Mouse (Mus musculus): Measurements from ENCODE around the gene Mgat5. TPM values are rescaled to one million over a fixed set of nuclear protein-coding genes. Genes with fewer than 3 reads are reported as not detected.

Gene Mgat5
- polyA plus RNA-seq, 1 experiment: 3.6 TPM

DNA sequence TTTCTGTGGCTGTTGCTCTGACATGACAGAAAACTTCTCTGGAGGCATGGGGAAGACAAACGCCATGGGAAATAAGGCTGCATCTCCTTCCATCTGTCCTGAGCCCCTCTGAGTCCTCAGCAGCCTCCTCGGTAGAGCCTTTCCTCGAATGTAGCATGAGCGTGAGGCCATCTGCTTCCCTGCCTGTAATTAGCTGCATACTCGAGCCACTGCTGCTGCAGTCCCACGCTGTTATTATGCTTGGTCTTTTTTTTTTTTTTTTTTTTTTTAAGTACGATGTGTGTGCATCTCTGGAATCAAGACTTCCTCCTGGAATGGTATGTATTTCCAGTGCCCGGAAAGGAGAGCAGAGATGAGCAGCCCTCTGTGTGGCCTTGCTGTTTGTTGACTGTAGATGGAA lies 36.6 kb upstream of the Mgat5 start:
- H3ac ChIP-seq (ENCODE audit: control insufficient read depth, insufficient read length, low read depth): no peak overlapping the region
- H3K79me3 ChIP-seq (ENCODE audit: low read depth): no peaks in the 10 kb centered on the region
- no peak overlapping the region for H3K4me3 ChIP-seq (ENCODE audit: insufficient read depth, poor library complexity, severe bottlenecking)
- H3K27me3 ChIP-seq (ENCODE audit: control insufficient read depth, insufficient read depth, insufficient read length): peaks cover 9% of the 10 kb centered on the region
- no peaks in the 10 kb centered on the region for H3K79me2 ChIP-seq (ENCODE audit: control insufficient read depth, insufficient read depth)
- no peaks in the 10 kb centered on the region for H3K36me3 ChIP-seq (ENCODE audit: control insufficient read depth, insufficient read depth)
- TF ChIP-seq FOSL1 (IDR thresholded peaks at IDR 0.05; ENCODE audit: insufficient read depth, low read length, poor library complexity, severe bottlenecking) (no peak), MYOG (IDR thresholded peaks at IDR 0.05; ENCODE audit: control insufficient read depth, extremely low read depth, insufficient read length) (no peak), MAX (IDR thresholded peaks at IDR 0.05) (no peak), CTCF (IDR thresholded peaks at IDR 0.05; ENCODE audit: control insufficient read depth, insufficient read depth, insufficient read length) (no peak), MYOD1 (IDR thresholded peaks at IDR 0.05; ENCODE audit: control insufficient read depth, insufficient read length, low read depth) (no peak), USF1 (IDR thresholded peaks at IDR 0.05; ENCODE audit: low read depth) (no peak), CEBPB (IDR thresholded peaks at IDR 0.05; ENCODE audit: low read depth) (no peak)

DNA sequence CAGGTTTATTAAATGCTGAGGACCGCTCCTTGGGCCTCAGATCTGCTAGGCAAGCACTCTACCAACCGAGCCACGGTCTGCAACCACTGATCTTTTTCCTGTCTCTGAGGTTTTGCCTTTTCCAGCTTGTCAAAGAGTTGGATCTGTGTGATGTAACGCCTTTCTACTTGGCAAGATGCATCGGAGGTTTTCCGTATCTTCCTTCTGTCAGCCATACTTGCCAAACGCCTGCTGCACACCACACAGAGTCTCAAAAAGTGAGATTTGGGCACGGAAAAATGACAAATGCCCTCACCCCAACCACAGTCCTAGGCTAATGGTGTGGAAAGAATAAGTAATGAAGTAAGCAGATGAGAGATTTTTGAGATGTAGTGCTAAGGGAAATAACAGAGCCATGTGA lies 35.3 kb upstream of the Mgat5 start:
- Histone ChIP-seq H3K79me3 (ENCODE audit: low read depth) (no peaks in the 10 kb centered on the region), H3K36me3 (ENCODE audit: control insufficient read depth, insufficient read depth) (no peaks in the 10 kb centered on the region), H3K4me3 (ENCODE audit: insufficient read depth, poor library complexity, severe bottlenecking) (no peak overlapping the region), H3K27me3 (ENCODE audit: control insufficient read depth, insufficient read depth, insufficient read length) (peaks cover 9% of the 10 kb centered on the region), H3K79me2 (ENCODE audit: control insufficient read depth, insufficient read depth) (no peaks in the 10 kb centered on the region), H3ac (ENCODE audit: control insufficient read depth, insufficient read length, low read depth) (no peak overlapping the region)
- TF ChIP-seq MAX (IDR thresholded peaks at IDR 0.05): no peak
- TF ChIP-seq CTCF (IDR thresholded peaks at IDR 0.05; ENCODE audit: control insufficient read depth, insufficient read depth, insufficient read length): no peak
- TF ChIP-seq FOSL1 (IDR thresholded peaks at IDR 0.05; ENCODE audit: insufficient read depth, low read length, poor library complexity, severe bottlenecking): no peak
- no peak for TF ChIP-seq MYOD1 (IDR thresholded peaks at IDR 0.05; ENCODE audit: control insufficient read depth, insufficient read length, low read depth)
- TF ChIP-seq CEBPB (IDR thresholded peaks at IDR 0.05; ENCODE audit: low read depth): no peak
- TF ChIP-seq USF1 (IDR thresholded peaks at IDR 0.05; ENCODE audit: low read depth): no peak
- no peak for TF ChIP-seq MYOG (IDR thresholded peaks at IDR 0.05; ENCODE audit: control insufficient read depth, extremely low read depth, insufficient read length)

DNA sequence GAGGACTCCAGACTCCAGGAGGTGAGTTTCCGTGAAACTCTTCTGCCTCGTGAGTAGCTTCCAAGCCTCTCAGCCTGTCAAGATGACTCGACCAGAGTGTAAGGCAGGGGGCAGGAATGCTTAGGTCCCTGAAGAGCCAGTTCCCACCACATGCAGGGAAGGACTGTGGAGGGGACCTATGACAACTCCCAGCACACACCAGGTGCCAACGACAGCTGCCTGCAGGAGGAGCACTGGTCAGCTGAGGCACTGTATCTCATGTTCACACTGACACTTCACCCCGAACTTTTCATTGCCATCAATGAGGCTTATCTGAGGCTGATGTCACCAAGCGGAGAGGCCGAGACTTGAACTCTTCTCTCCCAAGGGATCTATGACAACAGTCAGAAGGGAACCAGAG lies 33.5 kb upstream of the Mgat5 start:
- no peak overlapping the region for H3K4me3 ChIP-seq (ENCODE audit: insufficient read depth, poor library complexity, severe bottlenecking)
- H3K36me3 ChIP-seq (ENCODE audit: control insufficient read depth, insufficient read depth): no peaks in the 10 kb centered on the region
- no peaks in the 10 kb centered on the region for H3K79me3 ChIP-seq (ENCODE audit: low read depth)
- peaks cover 9% of the 10 kb centered on the region for H3K27me3 ChIP-seq (ENCODE audit: control insufficient read depth, insufficient read depth, insufficient read length)
- no peak overlapping the region for H3ac ChIP-seq (ENCODE audit: control insufficient read depth, insufficient read length, low read depth)
- no peaks in the 10 kb centered on the region for H3K79me2 ChIP-seq (ENCODE audit: control insufficient read depth, insufficient read depth)
- no peak for TF ChIP-seq FOSL1 (IDR thresholded peaks at IDR 0.05; ENCODE audit: insufficient read depth, low read length, poor library complexity, severe bottlenecking)

DNA sequence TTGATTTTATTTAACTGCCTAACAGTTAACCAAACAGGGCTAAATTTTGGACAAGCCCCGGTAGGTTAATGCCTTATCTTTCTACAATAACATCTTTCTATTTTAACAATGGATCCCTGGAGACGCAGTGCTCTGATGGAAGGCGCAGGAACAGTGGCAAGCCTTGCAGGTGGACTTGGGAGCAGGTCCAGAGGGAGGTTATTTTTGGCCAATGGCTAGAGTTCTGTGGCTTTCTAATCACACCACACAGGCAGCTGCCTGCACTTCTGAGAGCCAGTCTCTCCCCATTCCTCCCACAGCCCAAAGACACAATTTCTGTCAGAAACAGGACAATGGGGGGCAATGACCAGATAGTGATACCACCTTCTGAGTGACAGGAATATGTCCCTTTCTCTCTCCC lies 31.4 kb upstream of the Mgat5 start:
- H3K27me3 ChIP-seq (ENCODE audit: control insufficient read depth, insufficient read depth, insufficient read length): peaks cover 9% of the 10 kb centered on the region
- H3K79me2 ChIP-seq (ENCODE audit: control insufficient read depth, insufficient read depth): no peaks in the 10 kb centered on the region
- no peak overlapping the region for H3K4me3 ChIP-seq (ENCODE audit: insufficient read depth, poor library complexity, severe bottlenecking)
- H3K79me3 ChIP-seq (ENCODE audit: low read depth): no peaks in the 10 kb centered on the region
- H3ac ChIP-seq (ENCODE audit: control insufficient read depth, insufficient read length, low read depth): no peak overlapping the region
- TF ChIP-seq MYOG (IDR thresholded peaks at IDR 0.05; ENCODE audit: control insufficient read depth, extremely low read depth, insufficient read length) (no peak), MAX (IDR thresholded peaks at IDR 0.05) (no peak), FOSL1 (IDR thresholded peaks at IDR 0.05; ENCODE audit: insufficient read depth, low read length, poor library complexity, severe bottlenecking) (no peak), CEBPB (IDR thresholded peaks at IDR 0.05; ENCODE audit: low read depth) (no peak), MYOD1 (IDR thresholded peaks at IDR 0.05; ENCODE audit: control insufficient read depth, insufficient read length, low read depth) (no peak), CTCF (IDR thresholded peaks at IDR 0.05; ENCODE audit: control insufficient read depth, insufficient read depth, insufficient read length) (no peak), USF1 (IDR thresholded peaks at IDR 0.05; ENCODE audit: low read depth) (no peak)
- H3K36me3 ChIP-seq (ENCODE audit: control insufficient read depth, insufficient read depth): no peaks in the 10 kb centered on the region

DNA sequence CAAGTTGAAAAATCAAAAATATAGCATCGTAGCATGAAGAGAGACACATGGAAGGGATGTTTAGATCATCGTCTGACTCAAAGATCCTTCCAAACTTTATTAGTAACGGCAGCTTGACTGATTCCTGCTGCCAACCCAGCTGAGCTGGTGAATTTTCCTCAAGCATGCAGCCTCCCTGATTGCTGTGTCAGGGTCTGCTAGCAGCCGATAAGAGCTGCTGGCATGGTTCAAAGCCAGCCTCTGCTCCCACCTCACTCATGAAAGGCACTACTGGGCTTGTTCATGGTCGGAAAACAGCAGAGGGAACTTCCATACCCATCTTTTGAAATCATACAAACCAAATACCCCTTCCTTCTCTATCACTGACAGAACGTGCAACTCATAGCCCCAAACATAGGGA lies 12.4 kb upstream of the Mgat5 start:
- H3K36me3 ChIP-seq (ENCODE audit: control insufficient read depth, insufficient read depth): no peaks in the 10 kb centered on the region
- H3ac ChIP-seq (ENCODE audit: control insufficient read depth, insufficient read length, low read depth): no peak overlapping the region
- no peaks in the 10 kb centered on the region for H3K27me3 ChIP-seq (ENCODE audit: control insufficient read depth, insufficient read depth, insufficient read length)
- TF ChIP-seq MYOG (IDR thresholded peaks at IDR 0.05; ENCODE audit: control insufficient read depth, extremely low read depth, insufficient read length): no peak
- TF ChIP-seq MAX (IDR thresholded peaks at IDR 0.05): no peak
- no peak for TF ChIP-seq USF1 (IDR thresholded peaks at IDR 0.05; ENCODE audit: low read depth)
- no peak for TF ChIP-seq CEBPB (IDR thresholded peaks at IDR 0.05; ENCODE audit: low read depth)
- TF ChIP-seq FOSL1 (IDR thresholded peaks at IDR 0.05; ENCODE audit: insufficient read depth, low read length, poor library complexity, severe bottlenecking): no peak
- no peak for TF ChIP-seq CTCF (IDR thresholded peaks at IDR 0.05; ENCODE audit: control insufficient read depth, insufficient read depth, insufficient read length)
- no peak for TF ChIP-seq MYOD1 (IDR thresholded peaks at IDR 0.05; ENCODE audit: control insufficient read depth, insufficient read length, low read depth)
- H3K79me3 ChIP-seq (ENCODE audit: low read depth): no peaks in the 10 kb centered on the region
- H3K79me2 ChIP-seq (ENCODE audit: control insufficient read depth, insufficient read depth): no peaks in the 10 kb centered on the region
- no peak overlapping the region for H3K4me3 ChIP-seq (ENCODE audit: insufficient read depth, poor library complexity, severe bottlenecking)

DNA sequence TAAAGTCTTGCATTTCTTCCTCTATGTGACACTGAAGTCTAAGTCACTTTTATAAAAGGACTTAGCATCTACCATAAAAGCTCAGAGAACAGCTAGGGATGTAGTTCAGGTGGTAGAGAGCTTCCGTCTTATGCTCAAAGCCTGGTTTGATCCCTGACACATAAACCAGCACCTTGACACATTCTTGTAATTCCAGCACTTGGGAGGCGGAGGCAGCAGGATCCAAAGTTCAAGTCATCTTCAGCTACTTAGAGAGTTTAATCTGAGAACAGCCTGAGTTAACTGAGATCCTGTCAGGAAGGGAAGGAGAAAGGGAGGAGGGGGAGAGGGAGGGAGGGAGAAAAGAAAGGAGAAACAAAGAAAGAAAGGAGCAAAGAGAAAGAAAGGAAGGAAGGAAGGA lies 5.6 kb upstream of the Mgat5 start:
- H3K4me3 ChIP-seq (ENCODE audit: insufficient read depth, poor library complexity, severe bottlenecking): no peak overlapping the region
- no peaks in the 10 kb centered on the region for H3K79me3 ChIP-seq (ENCODE audit: low read depth)
- H3K36me3 ChIP-seq (ENCODE audit: control insufficient read depth, insufficient read depth): no peaks in the 10 kb centered on the region
- no peaks in the 10 kb centered on the region for H3K79me2 ChIP-seq (ENCODE audit: control insufficient read depth, insufficient read depth)
- no peak overlapping the region for H3ac ChIP-seq (ENCODE audit: control insufficient read depth, insufficient read length, low read depth)
- TF ChIP-seq CEBPB (IDR thresholded peaks at IDR 0.05; ENCODE audit: low read depth): no peak
- no peak for TF ChIP-seq MAX (IDR thresholded peaks at IDR 0.05)
- no peak for TF ChIP-seq FOSL1 (IDR thresholded peaks at IDR 0.05; ENCODE audit: insufficient read depth, low read length, poor library complexity, severe bottlenecking)
- no peak for TF ChIP-seq MYOD1 (IDR thresholded peaks at IDR 0.05; ENCODE audit: control insufficient read depth, insufficient read length, low read depth)
- TF ChIP-seq MYOG (IDR thresholded peaks at IDR 0.05; ENCODE audit: control insufficient read depth, extremely low read depth, insufficient read length): no peak
- H3K27me3 ChIP-seq (ENCODE audit: control insufficient read depth, insufficient read depth, insufficient read length): peaks cover 11% of the 10 kb centered on the region
